Mouse (Mus musculus) liver, embryonic 14.5 days (tissue): Measurements from ENCODE around the gene Epn1.

Source experiments
- CTCF ChIP-seq: IDR thresholded peaks from 2 replicates; pipeline ENCODE4 v1.5.1; 2016; ENCODE audit warnings: antibody characterized with exemption, low read depth, control low read depth
- EP300 ChIP-seq: IDR thresholded peaks from 2 replicates; pipeline ENCODE4 v1.6.1; 2016; ENCODE audit warnings: antibody characterized with exemption, low read depth

- no peak for TF ChIP-seq EP300
- TF ChIP-seq CTCF, result no peak
Measured at GRCm38 (mm10) chr7:5051193-5052192, 28.5 kb upstream of the Epn1 start, which contains the start of gene Zfp580.
